Mouse (Mus musculus) retina, embryonic 14.5 days (tissue): Measurements from ENCODE around the gene Trpv4.

ENCODE experiments used
- DNase-seq: peaks from one replicate; pipeline ENCODE4 v3.0.0-alpha.2; 2015; ENCODE audit warnings: low spot score

Trpv4 gene

GRCm38 (mm10) chr5:114589454-114589853 lies 68.8 kb downstream of the Trpv4 start:
- DNase-seq = no peak

DNA sequence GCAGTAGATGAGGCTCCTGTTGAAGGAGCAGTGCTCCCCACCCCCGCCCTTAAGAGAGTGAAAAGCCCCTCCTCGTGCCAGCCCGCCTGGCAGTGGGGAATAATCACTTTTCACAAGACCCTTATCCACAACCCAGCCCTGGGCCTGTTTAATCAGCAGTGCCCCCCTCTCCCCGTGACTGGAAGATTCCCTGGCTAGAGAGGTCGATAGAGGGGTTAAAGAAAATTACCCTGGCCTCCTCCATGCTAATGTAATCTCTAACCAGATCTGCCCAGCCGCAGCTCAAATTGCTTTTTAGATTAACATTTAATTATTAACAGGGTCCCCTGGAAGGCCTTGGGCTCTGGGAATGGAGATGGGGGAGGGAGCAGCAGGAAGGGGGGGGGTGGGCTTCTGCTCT lies 69.2 kb downstream of the Trpv4 start:
- no peak for DNase-seq

GRCm38 (mm10) chr5:114588416-114588815 lies 69.8 kb downstream of the Trpv4 start:
- DNase-seq = no peak

- DNase-seq = peak; percentile 72
Measured at GRCm38 (mm10) chr5:114587908-114588307, 70.3 kb downstream of the Trpv4 start.

DNA sequence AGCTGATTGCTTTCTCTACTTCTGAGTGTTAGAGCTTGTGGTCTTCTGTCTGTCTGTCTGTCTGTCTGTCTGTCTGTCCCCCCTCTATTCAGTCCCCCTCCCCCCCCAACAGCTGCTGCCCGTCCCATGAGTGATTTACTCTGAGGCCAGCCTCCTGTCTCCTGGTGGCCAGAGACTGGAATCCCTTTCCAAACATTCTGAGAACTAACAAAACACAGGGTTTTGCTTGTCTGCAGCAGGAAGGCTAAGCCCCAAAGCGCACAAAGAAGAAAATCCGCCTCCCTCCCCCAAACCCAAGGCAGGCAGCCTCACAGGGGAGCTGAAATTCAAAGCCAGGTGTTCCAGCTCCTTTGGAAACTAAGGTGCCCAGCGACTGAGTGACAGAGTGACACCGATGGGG lies 72.5 kb downstream of the Trpv4 start:
- no peak for DNase-seq

GRCm38 (mm10) chr5:114584293-114585104 lies 73.7 kb downstream of the Trpv4 start:
- peak; percentile 76 for DNase-seq

GRCm38 (mm10) chr5:114583490-114584175 lies 74.6 kb downstream of the Trpv4 start:
- DNase-seq = no peak

GRCm38 (mm10) chr5:114583046-114583445 lies 75.2 kb downstream of the Trpv4 start:
- no peak for DNase-seq

DNA sequence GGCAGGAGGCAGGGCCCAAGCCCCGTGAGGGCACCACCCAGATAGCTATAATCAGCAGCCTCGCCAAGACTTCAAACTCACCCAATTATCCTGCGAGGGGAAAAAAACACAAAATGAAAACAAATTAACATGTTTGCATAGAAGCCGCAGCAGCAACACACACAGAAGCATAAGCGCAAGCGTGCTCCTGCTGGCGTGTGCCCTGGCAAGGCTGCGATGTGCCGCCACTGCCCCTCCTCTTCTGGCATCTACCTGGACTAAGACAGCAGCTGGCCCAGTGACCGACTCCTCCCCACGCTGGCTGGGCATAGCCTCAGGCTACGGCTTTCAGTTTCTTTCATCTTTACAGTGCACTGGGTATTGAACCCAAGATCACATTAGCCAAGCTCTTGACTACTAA lies 76.7 kb downstream of the Trpv4 start:
- no peak for DNase-seq

- DNase-seq = peak; percentile 70
Measured at GRCm38 (mm10) chr5:114579714-114580357, 78.4 kb downstream of the Trpv4 start.

GRCm38 (mm10) chr5:114578361-114578760 lies 79.9 kb downstream of the Trpv4 start:
- DNase-seq = peak; percentile 90

- DNase-seq = peak; percentile 40
Measured at GRCm38 (mm10) chr5:114575986-114576605, 82.1 kb downstream of the Trpv4 start.

DNA sequence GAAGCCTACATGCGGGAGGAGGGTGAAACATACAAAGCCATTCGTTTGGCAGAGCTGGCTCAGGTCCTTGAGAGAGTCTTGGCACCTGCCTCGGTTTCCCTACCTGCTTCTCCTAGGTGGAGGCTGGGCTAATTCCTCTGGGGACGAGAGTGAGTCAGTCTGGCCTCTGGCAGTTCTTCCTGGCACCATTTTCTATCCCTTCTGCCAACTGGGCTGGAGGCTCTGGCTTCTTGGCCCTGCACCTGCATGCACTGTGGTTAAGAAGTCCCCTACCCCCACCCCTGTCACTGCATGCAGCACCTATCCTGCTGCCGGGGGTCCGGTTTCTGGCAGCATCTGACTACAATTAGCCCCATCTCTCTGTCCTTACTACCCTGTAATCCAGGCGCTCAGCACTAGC lies 82.7 kb downstream of the Trpv4 start:
- no peak for DNase-seq

GRCm38 (mm10) chr5:114575010-114575409 lies 83.2 kb downstream of the Trpv4 start:
- peak; percentile 45 for DNase-seq

DNA sequence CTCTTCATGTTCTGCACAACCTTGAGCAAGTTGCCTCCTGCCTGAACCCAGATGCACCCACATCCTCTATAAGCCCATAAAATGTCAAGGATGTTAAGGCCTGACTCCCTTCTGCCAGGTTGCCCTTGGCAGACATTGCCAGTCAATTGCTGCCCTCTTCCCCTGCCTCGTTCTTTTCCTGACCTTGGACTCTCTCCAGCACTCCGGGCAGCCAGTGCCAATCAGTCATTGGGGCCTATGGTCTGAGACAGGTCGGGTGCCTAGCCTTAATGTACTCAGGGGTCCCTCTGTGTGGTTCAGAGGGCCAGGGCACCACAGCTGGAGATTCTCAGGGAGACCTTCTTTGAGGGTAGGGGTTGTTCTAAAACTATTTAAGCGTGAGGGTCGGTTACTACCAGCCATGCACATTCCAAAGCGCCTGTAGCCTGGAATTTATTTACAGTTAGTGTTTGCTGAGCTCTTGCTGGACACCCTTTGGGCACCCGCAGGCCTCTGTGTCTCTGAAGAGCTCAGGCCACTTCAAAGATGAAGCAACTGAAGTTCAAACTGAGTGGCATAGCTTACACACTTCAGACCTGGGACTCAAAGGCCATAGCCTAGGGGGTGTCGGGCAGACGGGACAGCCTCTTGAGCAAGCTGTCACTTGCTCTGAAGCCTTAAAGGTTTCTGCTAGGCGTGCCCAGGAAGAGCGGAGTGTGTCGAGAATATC lies 84.1 kb downstream of the Trpv4 start:
- DNase-seq = no peak

- peak; percentile 53 for DNase-seq
Measured at GRCm38 (mm10) chr5:114572997-114573396, 85.2 kb downstream of the Trpv4 start.
